Mouse (Mus musculus): ENCODE data around the gene Mfap5. TPM values are rescaled to one million over a fixed set of nuclear protein-coding genes. Genes with fewer than 3 reads are reported as not detected.
"Not testable (repeated sequence)": the region's sequence is repeated elsewhere in the genome, so short reads cannot be mapped to it uniquely, and the experiment has no call there.

Gene Mfap5
- polyA plus RNA-seq (2016; fragmentation: Nextera tagmentation; extraction: Ambion mirVana) = 1.6 and 2.3 TPM in 2 replicates

DNA sequence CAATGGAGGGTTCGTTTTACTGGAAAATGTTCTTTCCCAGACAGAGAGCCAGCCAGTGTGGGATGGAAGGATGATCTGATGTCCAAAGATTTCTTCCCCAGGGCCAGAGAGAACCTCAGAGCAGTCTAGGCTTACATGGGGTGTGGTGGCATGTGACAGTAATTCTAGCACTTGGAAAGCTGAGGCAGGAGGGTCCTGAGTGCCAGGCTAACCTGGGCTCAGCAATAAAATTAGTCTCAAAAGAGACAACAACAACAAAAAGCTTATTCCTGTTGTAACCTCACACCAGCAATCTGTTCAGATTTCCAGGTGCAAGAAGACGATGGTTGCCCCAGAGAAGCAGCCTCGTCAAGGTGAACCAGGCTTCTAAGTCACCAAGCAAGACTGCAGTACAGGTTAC lies at the start of gene Mfap5:
Gene Mfap5, plus strand, starts transcription at position 301 of the 400 bp plus-strand sequence.
- Histone ChIP-seq H3K4me3 (no peak within 1 kb of the TSS), H3K4me1 (no peaks in the 10 kb centered on the region), H3K27me3 (ENCODE audit: insufficient read depth, poor library complexity, severe bottlenecking) (no peaks in the 10 kb centered on the region), H3K36me3 (no peaks in the 10 kb centered on the region), H3K27ac (no peak within 1 kb of the TSS), H3K9me3 (no peaks in the 10 kb centered on the region)
- WGBS = 75% methylated on average over 3 of the region's 3 CpGs
- DNase-seq (ENCODE audit: low spot score) = no peak

DNA sequence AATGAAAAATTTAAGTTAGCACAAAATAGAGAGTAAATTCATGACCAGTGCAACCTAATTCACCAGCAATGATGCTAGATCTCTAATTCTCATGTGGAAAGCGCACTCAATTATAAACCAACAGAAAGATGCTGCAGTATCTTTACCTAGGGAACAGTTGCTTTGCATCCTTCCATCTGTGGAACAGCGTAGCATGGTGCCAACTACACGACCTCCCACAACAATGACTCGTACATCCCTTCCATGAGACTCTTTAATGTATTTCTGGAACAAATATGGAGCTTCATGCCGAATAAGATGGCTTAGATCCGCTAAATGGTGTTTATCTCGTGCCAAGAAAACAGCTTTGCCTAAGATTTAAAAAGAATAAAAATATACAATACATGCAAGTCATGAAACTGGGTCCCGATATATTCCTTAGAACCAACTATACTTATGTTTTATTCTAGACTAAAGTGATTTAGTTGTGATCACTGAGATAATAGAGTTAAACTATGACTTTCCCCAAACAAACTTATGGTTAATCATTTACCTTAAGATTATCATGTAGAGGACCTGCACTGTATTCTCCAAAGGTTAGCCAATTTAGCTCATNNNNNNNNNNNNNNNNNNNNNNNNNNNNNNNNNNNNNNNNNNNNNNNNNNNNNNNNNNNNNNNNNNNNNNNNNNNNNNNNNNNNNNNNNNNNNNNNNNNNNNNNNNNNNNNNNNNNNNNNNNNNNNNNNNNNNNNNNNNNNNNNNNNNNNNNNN lies 46.5 kb upstream of the Mfap5 start:
- Histone ChIP-seq H3K36me3 (peaks cover 38% of the 10 kb centered on the region), H3K4me1 (no peaks in the 10 kb centered on the region), H3K27me3 (ENCODE audit: insufficient read depth, poor library complexity, severe bottlenecking) (no peaks in the 10 kb centered on the region), H3K27ac (no peak overlapping the region), H3K4me3 (no peak overlapping the region), H3K9me3 (no peaks in the 10 kb centered on the region)
- DNase-seq (ENCODE audit: low spot score) = no peak
- WGBS = 88% methylated on average over 8 of the region's 8 CpGs

DNA sequence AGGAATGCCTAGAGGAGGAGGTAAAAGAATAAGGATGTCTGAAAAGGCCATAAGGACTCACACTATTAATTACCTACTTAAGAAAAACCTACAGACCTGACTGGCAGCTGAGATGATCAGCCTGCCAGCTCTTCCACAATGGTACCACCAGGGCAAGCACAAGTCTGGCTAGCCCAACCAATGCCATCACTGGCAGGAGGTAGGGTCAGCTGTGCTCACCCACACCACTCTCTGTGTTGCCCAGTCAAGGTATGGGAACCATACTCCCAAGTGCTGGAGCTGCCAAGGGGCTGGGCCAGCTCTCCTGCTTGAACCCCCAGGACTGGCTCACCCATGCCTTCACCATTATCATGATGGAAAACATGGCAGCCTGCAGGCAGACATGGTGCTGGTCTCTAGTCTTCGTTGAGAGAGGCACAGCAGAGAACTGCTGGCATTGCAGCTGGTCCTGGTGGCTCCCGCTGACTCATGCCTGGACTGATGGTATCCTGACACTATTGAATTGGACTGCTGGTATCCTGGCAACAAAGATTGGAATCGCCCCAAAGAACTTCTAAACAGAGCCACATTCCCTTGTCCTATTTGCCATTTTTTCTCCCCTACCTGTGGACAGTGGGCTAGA lies 39.4 kb upstream of the Mfap5 start:
- no peaks in the 10 kb centered on the region for H3K9me3 ChIP-seq
- DNase-seq (ENCODE audit: low spot score) = no peak
- no peaks in the 10 kb centered on the region for H3K27me3 ChIP-seq (ENCODE audit: insufficient read depth, poor library complexity, severe bottlenecking)
- no peak overlapping the region for H3K27ac ChIP-seq
- peaks cover 35% of the 10 kb centered on the region for H3K36me3 ChIP-seq
- H3K4me1 ChIP-seq = no peaks in the 10 kb centered on the region
- H3K4me3 ChIP-seq = no peak overlapping the region
- WGBS = 85% methylated on average over 3 of the region's 3 CpGs

DNA sequence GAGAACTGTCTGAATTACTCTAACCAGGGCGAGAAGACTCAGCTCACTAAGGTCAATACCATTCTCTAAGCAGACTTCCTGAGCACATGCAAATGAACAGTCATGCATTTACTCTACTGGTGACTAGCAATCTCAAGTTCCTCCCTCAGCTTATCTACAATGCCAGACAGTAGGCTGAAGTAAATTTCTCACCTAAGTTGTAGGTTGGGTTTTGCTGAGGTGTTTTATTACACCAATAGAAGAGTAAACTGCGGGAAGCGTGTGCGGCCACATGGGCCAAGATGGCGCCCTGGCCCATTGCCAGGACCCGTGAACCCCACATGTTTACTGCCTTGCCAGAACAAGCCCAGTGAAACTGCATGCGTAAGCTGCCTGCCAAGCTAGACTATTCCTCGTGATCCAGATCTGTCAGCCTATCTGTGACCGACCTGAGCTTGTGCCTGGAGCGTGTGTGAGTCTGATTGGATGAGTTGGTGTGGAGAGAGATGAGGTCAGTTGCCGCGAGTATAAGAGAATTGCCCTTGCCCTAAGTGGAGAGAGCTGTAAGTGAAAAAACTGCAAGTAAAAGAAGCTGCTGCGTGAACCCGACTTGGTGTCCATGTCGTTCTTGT lies 36.5 kb upstream of the Mfap5 start:
- no peaks in the 10 kb centered on the region for H3K4me1 ChIP-seq
- H3K36me3 ChIP-seq = peaks cover 31% of the 10 kb centered on the region

DNA sequence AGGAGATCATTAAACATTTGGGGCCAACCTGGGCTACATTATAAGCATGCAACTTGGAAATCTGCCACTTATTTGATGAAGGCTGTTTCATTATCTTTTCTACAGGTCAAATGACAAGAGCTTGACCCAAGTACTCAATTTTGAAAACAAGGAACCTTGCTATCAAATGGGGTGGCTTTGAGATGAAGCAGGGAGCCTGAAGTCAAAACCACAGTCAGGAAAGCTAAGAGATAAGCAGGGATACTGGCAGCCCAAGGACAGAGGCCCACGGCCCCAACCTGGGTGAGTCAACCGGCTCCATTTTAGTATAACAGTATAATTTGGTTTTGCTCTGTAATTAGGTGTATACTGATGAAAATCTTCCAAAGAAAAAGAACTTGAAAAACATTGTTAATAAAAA lies 35.4 kb upstream of the Mfap5 start:
- Histone ChIP-seq H3K27me3 (ENCODE audit: insufficient read depth, poor library complexity, severe bottlenecking) (no peaks in the 10 kb centered on the region), H3K4me1 (no peaks in the 10 kb centered on the region), H3K27ac (no peak overlapping the region), H3K36me3 (peaks cover 31% of the 10 kb centered on the region), H3K9me3 (no peaks in the 10 kb centered on the region), H3K4me3 (no peak overlapping the region)
- no peak for DNase-seq (ENCODE audit: low spot score)
- 56% methylated on average over 2 of the region's 2 CpGs for WGBS

More for the DNA sequence above, 36.5 kb upstream of the Mfap5 start:
- Histone ChIP-seq H3K27me3 (ENCODE audit: insufficient read depth, poor library complexity, severe bottlenecking) (no peaks in the 10 kb centered on the region), H3K4me3 (no peak overlapping the region), H3K27ac (no peak overlapping the region), H3K9me3 (no peaks in the 10 kb centered on the region)
- 90% methylated on average over 15 of the region's 15 CpGs for WGBS
- no peak for DNase-seq (ENCODE audit: low spot score)

- H3K4me3 ChIP-seq; DNase-seq (ENCODE audit: low spot score); H3K27me3 ChIP-seq (ENCODE audit: insufficient read depth, poor library complexity, severe bottlenecking); H3K27ac ChIP-seq; H3K4me1 ChIP-seq; H3K9me3 ChIP-seq: not testable (repeated sequence)
- WGBS = 87% methylated on average over 3 of the region's 3 CpGs
- H3K36me3 ChIP-seq = peaks cover 26% of the 10 kb centered on the region
These were observed 34.2 kb upstream of the Mfap5 start for GRCm38 (mm10) chr6:122471461-122471860.

- 65% methylated on average over 3 of the region's 3 CpGs for WGBS
- Histone ChIP-seq H3K4me3 (no peak overlapping the region), H3K27ac (no peak overlapping the region), H3K36me3 (no peaks in the 10 kb centered on the region), H3K4me1 (no peaks in the 10 kb centered on the region), H3K27me3 (ENCODE audit: insufficient read depth, poor library complexity, severe bottlenecking) (no peaks in the 10 kb centered on the region), H3K9me3 (no peaks in the 10 kb centered on the region)
- no peak for DNase-seq (ENCODE audit: low spot score)
These were observed 27.6 kb upstream of the Mfap5 start for GRCm38 (mm10) chr6:122478062-122478461.

DNA sequence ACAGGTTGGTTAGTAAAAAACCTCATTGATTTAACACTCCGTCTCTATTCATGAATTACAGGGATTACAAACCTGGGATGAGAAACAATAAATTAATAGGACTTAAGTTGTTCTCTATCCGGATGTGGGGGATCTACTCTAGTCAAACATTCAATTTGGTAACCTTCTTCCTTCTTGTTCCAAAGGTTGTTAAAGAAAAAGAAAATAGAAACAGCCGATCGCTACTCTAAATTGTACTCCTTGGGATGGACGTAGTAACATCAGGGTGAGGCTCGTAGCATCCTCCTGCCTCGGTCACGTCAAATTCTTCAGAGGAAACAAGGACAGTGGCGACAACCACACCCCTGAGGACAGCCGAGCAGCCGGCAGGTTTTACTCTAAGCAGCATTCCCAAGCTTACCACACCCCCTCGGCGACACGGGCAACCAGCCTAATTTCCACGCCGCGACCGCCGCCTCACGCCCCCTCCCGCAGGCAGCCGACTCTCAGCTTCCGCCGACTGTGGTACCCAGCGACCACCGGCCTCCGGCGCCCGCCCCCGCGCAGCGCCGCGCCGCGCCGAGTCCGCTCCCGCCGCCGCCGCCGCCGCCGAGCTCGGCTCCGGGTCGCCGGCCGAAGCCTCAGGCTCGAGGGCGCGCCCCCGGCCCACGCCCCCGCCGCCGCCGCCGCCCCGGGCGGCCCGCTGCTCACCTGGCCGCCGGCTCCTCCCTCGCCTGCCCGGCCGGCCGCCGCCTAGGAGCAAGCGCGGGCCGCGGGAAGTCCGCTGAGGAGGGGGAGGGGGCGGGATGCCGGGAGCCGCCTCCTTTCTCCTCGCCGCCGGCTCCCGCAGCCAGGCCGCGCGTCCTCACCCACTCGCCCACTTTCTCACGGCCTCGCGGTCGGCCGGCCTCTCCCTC lies 20.0 kb upstream of the Mfap5 start:
- H3K27me3 ChIP-seq (ENCODE audit: insufficient read depth, poor library complexity, severe bottlenecking) = peaks cover 26% of the 10 kb centered on the region
- WGBS = 17% methylated on average over 77 of the region's 91 CpGs
- H3K4me1 ChIP-seq = no peaks in the 10 kb centered on the region
- H3K27ac ChIP-seq = peak overlapping the region; percentile 90
- no peaks in the 10 kb centered on the region for H3K36me3 ChIP-seq
- no peaks in the 10 kb centered on the region for H3K9me3 ChIP-seq
- DNase-seq (ENCODE audit: low spot score) = no peak
- H3K4me3 ChIP-seq = peak overlapping the region; percentile 78

GRCm38 (mm10) chr6:122486297-122487117 lies 19.1 kb upstream of the Mfap5 start:
- peak overlapping the region; percentile 78 for H3K4me3 ChIP-seq
- peak overlapping the region; percentile 90 for H3K27ac ChIP-seq
- H3K4me1 ChIP-seq = peaks cover 5% of the 10 kb centered on the region
- H3K27me3 ChIP-seq (ENCODE audit: insufficient read depth, poor library complexity, severe bottlenecking) = peaks cover 26% of the 10 kb centered on the region
- DNase-seq (ENCODE audit: low spot score) = no peak
- H3K9me3 ChIP-seq = no peaks in the 10 kb centered on the region
- no peaks in the 10 kb centered on the region for H3K36me3 ChIP-seq
- WGBS = under 1% methylated on average over 89 of the region's 111 CpGs

DNA sequence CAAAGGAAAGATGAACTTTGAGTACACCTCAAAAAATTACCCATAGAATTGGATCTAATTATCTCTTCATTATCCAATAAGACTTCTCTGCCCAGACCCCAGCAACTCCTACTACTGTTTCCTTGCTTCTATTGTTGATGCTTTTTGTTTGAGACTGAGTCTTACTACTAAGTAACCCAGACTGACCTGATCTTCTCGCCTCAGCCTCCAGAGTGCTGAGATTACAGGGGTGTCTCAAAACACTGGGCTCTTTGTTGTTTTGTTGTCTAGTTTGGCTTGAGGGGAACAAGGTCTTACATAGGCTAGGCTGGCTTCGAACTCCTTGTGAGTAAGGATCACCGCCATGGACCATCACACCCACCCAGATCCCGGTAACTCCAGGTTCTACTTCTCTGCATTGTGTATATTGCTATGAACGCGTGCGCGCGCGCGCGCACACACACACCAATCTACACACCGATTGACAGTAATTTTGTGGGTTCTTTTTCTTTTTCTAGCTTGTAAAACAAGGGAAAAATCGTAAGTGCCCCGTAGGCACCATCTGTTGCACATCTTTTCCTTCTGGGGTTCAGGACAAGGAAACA lies 14.6 kb upstream of the Mfap5 start:
- WGBS = 23% methylated on average over 15 of the region's 15 CpGs
- no peak for DNase-seq (ENCODE audit: low spot score)
- peak overlapping the region; percentile 86 for H3K27ac ChIP-seq

DNA sequence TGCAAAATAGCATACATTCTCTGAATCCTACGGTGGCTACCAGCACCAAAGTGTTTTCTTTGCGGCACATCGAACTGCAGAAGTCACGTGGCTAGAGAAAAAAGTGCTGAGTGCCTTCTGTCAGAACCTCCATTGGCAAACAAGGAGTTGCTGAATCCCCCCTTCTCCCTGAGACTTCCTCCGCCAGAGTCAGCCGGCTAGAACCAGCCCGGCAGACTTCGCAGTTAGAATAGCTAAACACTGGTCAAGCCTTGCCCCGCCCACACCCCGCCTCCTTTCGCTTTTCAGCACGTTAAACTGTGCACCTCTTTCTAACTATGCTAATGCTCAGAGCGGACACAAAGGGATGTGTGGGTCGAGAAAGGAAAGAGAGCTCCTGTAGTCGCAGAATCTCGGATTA lies 14.1 kb upstream of the Mfap5 start:
- Histone ChIP-seq H3K4me1 (peaks cover 24% of the 10 kb centered on the region), H3K4me3 (peak overlapping the region; percentile 60), H3K9me3 (no peaks in the 10 kb centered on the region), H3K27ac (peak overlapping the region; percentile 86), H3K36me3 (no peaks in the 10 kb centered on the region), H3K27me3 (ENCODE audit: insufficient read depth, poor library complexity, severe bottlenecking) (peaks cover 26% of the 10 kb centered on the region)
- WGBS = under 1% methylated on average over 16 of the region's 16 CpGs
- peak; percentile 95 for DNase-seq (ENCODE audit: low spot score)

More for the DNA sequence above, 14.6 kb upstream of the Mfap5 start:
- Histone ChIP-seq H3K9me3 (no peaks in the 10 kb centered on the region), H3K4me3 (peak overlapping the region; percentile 60), H3K4me1 (peaks cover 20% of the 10 kb centered on the region), H3K36me3 (no peaks in the 10 kb centered on the region), H3K27me3 (ENCODE audit: insufficient read depth, poor library complexity, severe bottlenecking) (peaks cover 26% of the 10 kb centered on the region)
